Mouse (Mus musculus): Measurements from ENCODE around the gene Pdcd7.

Gene Pdcd7

GRCm38 (mm10) chr9:65394360-65394759, 48.5 kb downstream of the Pdcd7 start:
- in situ Hi-C loops (cut with MboI, MseI), result no loop called here

- in situ Hi-C loops (cut with MboI, MseI), result no loop called here
These were observed 52.4 kb downstream of the Pdcd7 start, which contains the start of gene Rasl12 for GRCm38 (mm10) chr9:65398279-65398678. Rasl12 (plus strand) TSS chr9:65398506.

GRCm38 (mm10) chr9:65399934-65400333, 54.0 kb downstream of the Pdcd7 start:
- in situ Hi-C loops (cut with MboI, MseI), result no loop called here

GRCm38 (mm10) chr9:65404331-65405183, 58.7 kb downstream of the Pdcd7 start:
- in situ Hi-C loops (cut with MboI, MseI), result no loop called here

- in situ Hi-C loops (cut with MboI, MseI), result no loop called here
These were observed 59.2 kb downstream of the Pdcd7 start for GRCm38 (mm10) chr9:65405184-65405449.

GRCm38 (mm10) chr9:65407327-65407726, 61.4 kb downstream of the Pdcd7 start:
- in situ Hi-C loops (cut with MboI, MseI), result no loop called here

- in situ Hi-C loops (cut with MboI, MseI), result no loop called here
These were observed 62.0 kb downstream of the Pdcd7 start for GRCm38 (mm10) chr9:65407861-65408260.

GRCm38 (mm10) chr9:65408871-65409295, 63.0 kb downstream of the Pdcd7 start:
- in situ Hi-C loops (cut with MboI, MseI), result no loop called here
